Mouse (Mus musculus): ENCODE data around the gene Lhx8. TPM values are rescaled to one million over a fixed set of nuclear protein-coding genes. Genes with fewer than 3 reads are reported as not detected.

The Lhx8 gene
- polyA plus RNA-seq, 1 experiment, result not detected

- TF ChIP-seq CTCF (IDR thresholded peaks at IDR 0.05; ENCODE audit: control insufficient read depth, insufficient read depth, low read length) (no peak), POLR2A (IDR thresholded peaks at IDR 0.05; ENCODE audit: borderline replicate concordance, control insufficient read depth, low read depth, low read length) (no peak)
- no peak overlapping the region for H3K4me3 ChIP-seq (replicated peaks; ENCODE audit: control insufficient read depth, low read depth, low read length)
- H3K4me1 ChIP-seq (ENCODE audit: control insufficient read depth, insufficient read depth, low read length), result no peaks in the 10 kb centered on the region; the same call in 1 of the 2 replicates
- 77% methylated on average over 2 of the region's 2 CpGs for WGBS
- no peak overlapping the region for H3K27ac ChIP-seq (ENCODE audit: control insufficient read depth, insufficient read depth, low read depth, low read length, poor library complexity)
These were observed 43.2 kb downstream of the Lhx8 start for GRCm38 (mm10) chr3:154287217-154287616.

- no peak for TF ChIP-seq POLR2A (IDR thresholded peaks at IDR 0.05; ENCODE audit: borderline replicate concordance, control insufficient read depth, low read depth, low read length)
- TF ChIP-seq CTCF (IDR thresholded peaks at IDR 0.05; ENCODE audit: control insufficient read depth, insufficient read depth, low read length), result no peak
- no peak overlapping the region for H3K27ac ChIP-seq (ENCODE audit: control insufficient read depth, insufficient read depth, low read depth, low read length, poor library complexity)
- WGBS, result 72% methylated on average over 4 of the region's 4 CpGs
- H3K4me3 ChIP-seq (replicated peaks; ENCODE audit: control insufficient read depth, low read depth, low read length), result no peak overlapping the region
- no peaks in the 10 kb centered on the region; the same call in 1 of the 2 replicates for H3K4me1 ChIP-seq (ENCODE audit: control insufficient read depth, insufficient read depth, low read length)
These were observed 45.1 kb downstream of the Lhx8 start for GRCm38 (mm10) chr3:154285351-154285750.

GRCm38 (mm10) chr3:154284260-154284659 lies 46.2 kb downstream of the Lhx8 start:
- no peak overlapping the region for H3K4me3 ChIP-seq (replicated peaks; ENCODE audit: control insufficient read depth, low read depth, low read length)
- TF ChIP-seq POLR2A (IDR thresholded peaks at IDR 0.05; ENCODE audit: borderline replicate concordance, control insufficient read depth, low read depth, low read length), result no peak
- no peak for TF ChIP-seq CTCF (IDR thresholded peaks at IDR 0.05; ENCODE audit: control insufficient read depth, insufficient read depth, low read length)
- whole genome bisulfite sequencing, result 61% methylated on average over 3 of the region's 3 CpGs
- H3K4me1 ChIP-seq (ENCODE audit: control insufficient read depth, insufficient read depth, low read length), result no peaks in the 10 kb centered on the region; the same call in 1 of the 2 replicates
- H3K27ac ChIP-seq (ENCODE audit: control insufficient read depth, insufficient read depth, low read depth, low read length, poor library complexity), result no peak overlapping the region

DNA sequence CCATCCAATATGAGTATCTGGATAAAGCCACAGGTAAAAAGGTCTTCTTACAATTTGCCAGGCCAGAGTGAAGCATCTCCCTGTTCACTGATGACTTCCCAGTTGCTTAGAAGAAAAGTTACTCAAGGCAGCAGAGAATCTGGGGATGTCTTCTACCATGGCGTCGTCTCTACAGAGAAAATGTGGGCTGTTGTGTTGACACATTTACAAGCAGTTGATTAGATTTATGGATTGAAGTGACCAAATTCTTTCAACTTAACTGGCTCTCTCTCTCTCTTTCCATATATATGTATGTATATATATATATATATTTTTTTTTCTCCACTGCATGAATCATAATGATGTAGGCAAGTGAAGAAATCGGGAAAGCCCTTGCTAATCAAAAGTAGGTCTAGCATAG lies 55.8 kb downstream of the Lhx8 start:
- Histone ChIP-seq H3K4me1 (ENCODE audit: control insufficient read depth, insufficient read depth, low read length) (no peaks in the 10 kb centered on the region), H3K4me3 (replicated peaks; ENCODE audit: control insufficient read depth, low read depth, low read length) (no peak overlapping the region), H3K27ac (ENCODE audit: control insufficient read depth, insufficient read depth, low read depth, low read length, poor library complexity) (no peak overlapping the region)
- WGBS, result 72% methylated on average over 3 of the region's 3 CpGs
- no peak for TF ChIP-seq POLR2A (IDR thresholded peaks at IDR 0.05; ENCODE audit: borderline replicate concordance, control insufficient read depth, low read depth, low read length)
- TF ChIP-seq CTCF (IDR thresholded peaks at IDR 0.05; ENCODE audit: control insufficient read depth, insufficient read depth, low read length), result no peak

- Histone ChIP-seq H3K27ac (ENCODE audit: control insufficient read depth, insufficient read depth, low read depth, low read length, poor library complexity) (no peak overlapping the region), H3K4me3 (replicated peaks; ENCODE audit: control insufficient read depth, low read depth, low read length) (no peak overlapping the region), H3K4me1 (ENCODE audit: control insufficient read depth, insufficient read depth, low read length) (no peaks in the 10 kb centered on the region)
- TF ChIP-seq POLR2A (IDR thresholded peaks at IDR 0.05; ENCODE audit: borderline replicate concordance, control insufficient read depth, low read depth, low read length) (no peak), CTCF (IDR thresholded peaks at IDR 0.05; ENCODE audit: control insufficient read depth, insufficient read depth, low read length) (peak; percentile 91)
- 17% methylated on average over 19 of the region's 19 CpGs for WGBS
These were observed 60.6 kb downstream of the Lhx8 start for GRCm38 (mm10) chr3:154269757-154270366.

- TF ChIP-seq POLR2A (IDR thresholded peaks at IDR 0.05; ENCODE audit: borderline replicate concordance, control insufficient read depth, low read depth, low read length) (no peak), CTCF (IDR thresholded peaks at IDR 0.05; ENCODE audit: control insufficient read depth, insufficient read depth, low read length) (no peak)
- 66% methylated on average over 9 of the region's 9 CpGs for WGBS
- no peak overlapping the region for H3K4me3 ChIP-seq (replicated peaks; ENCODE audit: control insufficient read depth, low read depth, low read length)
- H3K27ac ChIP-seq (ENCODE audit: control insufficient read depth, insufficient read depth, low read depth, low read length, poor library complexity), result no peak overlapping the region
- no peaks in the 10 kb centered on the region for H3K4me1 ChIP-seq (ENCODE audit: control insufficient read depth, insufficient read depth, low read length)
These were observed 62.1 kb downstream of the Lhx8 start for GRCm38 (mm10) chr3:154268313-154268712.

DNA sequence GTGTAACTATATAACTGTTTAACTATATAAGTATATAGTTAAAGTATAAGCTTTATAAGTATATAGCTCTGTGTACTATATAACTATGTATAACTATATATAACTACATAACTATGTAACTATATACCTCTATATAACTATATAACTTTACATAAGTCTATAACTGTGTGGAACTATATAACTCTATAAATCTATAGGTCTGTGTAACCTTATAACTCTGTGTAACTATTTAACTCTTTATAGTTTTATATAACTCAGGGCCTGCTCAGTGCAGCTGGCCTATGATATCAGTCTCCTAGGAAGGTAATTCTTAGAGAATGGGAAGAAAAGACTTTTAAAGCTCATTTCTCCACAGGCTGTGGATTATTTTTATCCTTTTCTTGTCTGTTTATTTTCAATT lies 73.1 kb downstream of the Lhx8 start:
- H3K4me3 ChIP-seq (replicated peaks; ENCODE audit: control insufficient read depth, low read depth, low read length), result no peak overlapping the region
- TF ChIP-seq CTCF (IDR thresholded peaks at IDR 0.05; ENCODE audit: control insufficient read depth, insufficient read depth, low read length), result no peak
- TF ChIP-seq POLR2A (IDR thresholded peaks at IDR 0.05; ENCODE audit: borderline replicate concordance, control insufficient read depth, low read depth, low read length), result no peak
- H3K4me1 ChIP-seq (ENCODE audit: control insufficient read depth, insufficient read depth, low read length), result no peaks in the 10 kb centered on the region
- no peak overlapping the region for H3K27ac ChIP-seq (ENCODE audit: control insufficient read depth, insufficient read depth, low read depth, low read length, poor library complexity)

Measured in bone marrow, adult 2 months (tissue).